Mouse (Mus musculus) embryonic fibroblast, embryonic 13.5 days (primary cell): ENCODE results near the gene Mipep. TPM values are rescaled to one million over a fixed set of nuclear protein-coding genes. Genes with fewer than 3 reads are reported as not detected.

ENCODE experiments used
- H3K27ac ChIP-seq: 2 replicates; pipeline ENCODE4 v1.5.1; 2012; ENCODE audit warnings: low read length, control low read depth, inconsistent platforms; ENCODE audit not compliant: insufficient read depth
- H3K4me1 ChIP-seq: 2 replicates; pipeline ENCODE4 v1.6.1; 2011; ENCODE audit warnings: low read length; ENCODE audit not compliant: control insufficient read depth, insufficient read depth
- H3K4me3 ChIP-seq: 2 replicates; pipeline ENCODE4 v1.5.1; 2011; ENCODE audit warnings: mild to moderate bottlenecking, control low read depth, low read length; ENCODE audit not compliant: insufficient read depth
- CTCF ChIP-seq: IDR thresholded peaks from 2 replicates; pipeline ENCODE4 v1.5.1; 2011; ENCODE audit warnings: mild to moderate bottlenecking, control low read depth, low read length, moderate library complexity, borderline replicate concordance; ENCODE audit not compliant: insufficient read depth
- POLR2A ChIP-seq: IDR thresholded peaks from 2 replicates; pipeline ENCODE4 v1.6.1; 2011; ENCODE audit warnings: low read depth, mild to moderate bottlenecking, control low read depth, low read length, moderate library complexity
- polyA plus RNA-seq: library from polyadenylated mRNA; stranded (reverse); fragments of >200 nt; gene quantifications from 2 replicates; pipeline ENCODE4 v1.2.4, GENCODE M21; 2011; ENCODE audit warnings: low read depth; ENCODE audit not compliant: missing spikeins, insufficient read length

The Mipep gene
- polyA plus RNA-seq, 1 experiment: 9.6 TPM

- Histone ChIP-seq H3K27ac (no peak overlapping the region), H3K4me1 (no peaks in the 10 kb centered on the region), H3K4me3 (no peak overlapping the region)
- TF ChIP-seq POLR2A: no peak
- no peak for TF ChIP-seq CTCF
These were observed 29.7 kb upstream of the Mipep start for GRCm38 (mm10) chr14:60754656-60755055.

- Histone ChIP-seq H3K4me3 (no peak overlapping the region), H3K27ac (no peak overlapping the region), H3K4me1 (no peaks in the 10 kb centered on the region)
- TF ChIP-seq POLR2A (no peak), CTCF (no peak)
These were observed 28.1 kb upstream of the Mipep start for GRCm38 (mm10) chr14:60756271-60756670.

GRCm38 (mm10) chr14:60757265-60757664, 27.1 kb upstream of the Mipep start:
- TF ChIP-seq POLR2A (no peak), CTCF (no peak)
- Histone ChIP-seq H3K4me3 (no peak overlapping the region), H3K4me1 (no peaks in the 10 kb centered on the region), H3K27ac (no peak overlapping the region)

GRCm38 (mm10) chr14:60757722-60758121, 26.7 kb upstream of the Mipep start:
- Histone ChIP-seq H3K27ac (no peak overlapping the region), H3K4me1 (no peaks in the 10 kb centered on the region), H3K4me3 (no peak overlapping the region)
- no peak for TF ChIP-seq POLR2A
- TF ChIP-seq CTCF: no peak

GRCm38 (mm10) chr14:60759097-60759496, 25.3 kb upstream of the Mipep start:
- no peak overlapping the region for H3K27ac ChIP-seq
- H3K4me3 ChIP-seq: no peak overlapping the region
- no peak for TF ChIP-seq POLR2A
- no peak for TF ChIP-seq CTCF
- no peaks in the 10 kb centered on the region for H3K4me1 ChIP-seq

- no peaks in the 10 kb centered on the region for H3K4me1 ChIP-seq
- H3K4me3 ChIP-seq: no peak overlapping the region
- TF ChIP-seq POLR2A (no peak), CTCF (no peak)
- H3K27ac ChIP-seq: no peak overlapping the region
These were observed 22.6 kb upstream of the Mipep start for GRCm38 (mm10) chr14:60761801-60762200.

GRCm38 (mm10) chr14:60762754-60763153, 21.6 kb upstream of the Mipep start:
- TF ChIP-seq CTCF (no peak), POLR2A (no peak)
- H3K27ac ChIP-seq: no peak overlapping the region
- no peaks in the 10 kb centered on the region for H3K4me1 ChIP-seq
- no peak overlapping the region for H3K4me3 ChIP-seq

GRCm38 (mm10) chr14:60763746-60764145, 20.6 kb upstream of the Mipep start:
- H3K4me3 ChIP-seq: no peak overlapping the region
- no peak for TF ChIP-seq POLR2A
- no peak for TF ChIP-seq CTCF
- H3K27ac ChIP-seq: no peak overlapping the region
- H3K4me1 ChIP-seq: no peaks in the 10 kb centered on the region

- Histone ChIP-seq H3K4me3 (no peak overlapping the region), H3K27ac (no peak overlapping the region), H3K4me1 (no peaks in the 10 kb centered on the region)
- no peak for TF ChIP-seq CTCF
- TF ChIP-seq POLR2A: no peak
These were observed 19.8 kb upstream of the Mipep start for GRCm38 (mm10) chr14:60764526-60764925.

- Histone ChIP-seq H3K4me3 (no peak overlapping the region), H3K27ac (no peak overlapping the region), H3K4me1 (no peaks in the 10 kb centered on the region)
- TF ChIP-seq CTCF (no peak), POLR2A (no peak)
These were observed 19.3 kb upstream of the Mipep start for GRCm38 (mm10) chr14:60765025-60765424.

GRCm38 (mm10) chr14:60767884-60768283, 16.5 kb upstream of the Mipep start, which contains the start of gene C1qtnf9:
TSS of gene C1qtnf9 (plus strand) at chr14:60768134.
- H3K27ac ChIP-seq: no peak within 1 kb of the TSS
- no peak within 1 kb of the TSS for H3K4me3 ChIP-seq
- TF ChIP-seq POLR2A: no peak
- no peak for TF ChIP-seq CTCF

More at GRCm38 (mm10) chr14:60767884-60768283, 16.5 kb upstream of the Mipep start, which contains the start of gene C1qtnf9:
- no peaks in the 10 kb centered on the region for H3K4me1 ChIP-seq
